Mouse (Mus musculus) heart, postnatal 0 days (tissue): Measurements from ENCODE around the gene Zfand3.

Experiments
- CTCF ChIP-seq: IDR thresholded peaks from 2 replicates; pipeline ENCODE4 v1.5.1; 2016; ENCODE audit warnings: antibody characterized with exemption, control low read depth, low read depth
- EP300 ChIP-seq: IDR thresholded peaks from 2 replicates; pipeline ENCODE4 v1.6.1; 2016; ENCODE audit warnings: antibody characterized with exemption, low read depth

- TF ChIP-seq CTCF (no peak), EP300 (no peak)
Observed at GRCm38 (mm10) chr17:30212647-30213046, 208.1 kb downstream of the Zfand3 start.
